Mouse (Mus musculus): ENCODE results near the gene Zfp750. TPM values are rescaled to one million over a fixed set of nuclear protein-coding genes. Genes with fewer than 3 reads are reported as not detected.

The Zfp750 gene
- polyA plus RNA-seq (2016; fragmentation: Nextera tagmentation; extraction: Ambion mirVana) = 2.3 and 2.6 TPM in 2 replicates

DNA sequence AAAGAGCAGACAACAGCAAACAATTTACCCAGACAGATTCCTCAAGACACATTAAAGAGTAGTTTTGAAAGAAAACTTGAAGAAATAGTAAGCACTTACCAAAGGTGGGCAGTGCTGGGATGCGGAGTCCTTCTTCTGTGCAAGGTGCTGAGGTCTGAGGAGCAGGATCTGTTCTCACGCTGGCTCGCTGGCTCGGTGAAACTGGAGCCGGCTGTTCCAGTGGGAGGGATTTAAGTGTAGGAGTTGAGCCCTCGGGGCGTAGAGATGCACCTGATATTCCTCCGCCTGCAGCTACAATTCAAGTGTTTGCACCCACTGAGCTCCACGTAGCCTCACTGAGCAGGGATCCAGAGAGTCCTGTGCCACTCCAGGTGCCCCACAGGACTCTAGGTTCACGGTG is at the start of gene Zfp750:
Gene Zfp750, minus strand, starts transcription at position 203 of the 400 bp plus-strand sequence.
- H3K4me2 ChIP-seq (replicated peaks) = no peak within 1 kb of the TSS
- no peaks in the 10 kb centered on the region for H3K36me3 ChIP-seq
- peak; percentile 35; the same call in 1 of the 2 replicates for ATAC-seq (ENCODE audit: insufficient number of reproducible peaks, insufficient read depth, low FRiP score, low TSS enrichment)
- no peak within 1 kb of the TSS for H3K9ac ChIP-seq
- 30% methylated on average over 10 of the region's 10 CpGs for WGBS
- H3K9me3 ChIP-seq = no peaks in the 10 kb centered on the region
- no peak within 1 kb of the TSS for H3K4me3 ChIP-seq
- no peak within 1 kb of the TSS for H3K27ac ChIP-seq
- no peaks in the 10 kb centered on the region for H3K27me3 ChIP-seq
- peaks cover 7% of the 10 kb centered on the region for H3K4me1 ChIP-seq

- H3K27me3 ChIP-seq = no peaks in the 10 kb centered on the region
- no peaks in the 10 kb centered on the region for H3K4me1 ChIP-seq
- no peaks in the 10 kb centered on the region for H3K36me3 ChIP-seq
- no peak for ATAC-seq (ENCODE audit: insufficient number of reproducible peaks, insufficient read depth, low FRiP score, low TSS enrichment)
- H3K9ac ChIP-seq = no peak overlapping the region
- H3K4me2 ChIP-seq (replicated peaks) = no peak overlapping the region
- H3K4me3 ChIP-seq = no peak overlapping the region
- 91% methylated on average over 4 of the region's 4 CpGs for WGBS
- H3K9me3 ChIP-seq = no peaks in the 10 kb centered on the region
- no peak overlapping the region for H3K27ac ChIP-seq
Measured at GRCm38 (mm10) chr11:121564265-121564664, 45.1 kb upstream of the Zfp750 start.

GRCm38 (mm10) chr11:121563312-121563711 is 44.2 kb upstream of the Zfp750 start:
- WGBS = 94% methylated on average over 5 of the region's 5 CpGs
- no peak overlapping the region for H3K4me3 ChIP-seq
- no peak overlapping the region for H3K27ac ChIP-seq
- H3K9me3 ChIP-seq = no peaks in the 10 kb centered on the region
- no peaks in the 10 kb centered on the region for H3K27me3 ChIP-seq
- no peak for ATAC-seq (ENCODE audit: insufficient number of reproducible peaks, insufficient read depth, low FRiP score, low TSS enrichment)
- no peak overlapping the region for H3K9ac ChIP-seq
- H3K36me3 ChIP-seq = no peaks in the 10 kb centered on the region
- no peak overlapping the region for H3K4me2 ChIP-seq (replicated peaks)
- H3K4me1 ChIP-seq = no peaks in the 10 kb centered on the region

GRCm38 (mm10) chr11:121560294-121560663 is 41.1 kb upstream of the Zfp750 start:
- Histone ChIP-seq H3K36me3 (0 out of 2 replicates have a peak, but pooled peaks cover 5% of the 10 kb centered on the region), H3K4me1 (no peaks in the 10 kb centered on the region), H3K4me2 (replicated peaks) (no peak overlapping the region), H3K9me3 (no peaks in the 10 kb centered on the region), H3K4me3 (no peak overlapping the region), H3K9ac (no peak overlapping the region), H3K27me3 (no peaks in the 10 kb centered on the region), H3K27ac (no peak overlapping the region)
- WGBS = 77% methylated on average over 7 of the region's 7 CpGs
- no peak for ATAC-seq (ENCODE audit: insufficient number of reproducible peaks, insufficient read depth, low FRiP score, low TSS enrichment)

DNA sequence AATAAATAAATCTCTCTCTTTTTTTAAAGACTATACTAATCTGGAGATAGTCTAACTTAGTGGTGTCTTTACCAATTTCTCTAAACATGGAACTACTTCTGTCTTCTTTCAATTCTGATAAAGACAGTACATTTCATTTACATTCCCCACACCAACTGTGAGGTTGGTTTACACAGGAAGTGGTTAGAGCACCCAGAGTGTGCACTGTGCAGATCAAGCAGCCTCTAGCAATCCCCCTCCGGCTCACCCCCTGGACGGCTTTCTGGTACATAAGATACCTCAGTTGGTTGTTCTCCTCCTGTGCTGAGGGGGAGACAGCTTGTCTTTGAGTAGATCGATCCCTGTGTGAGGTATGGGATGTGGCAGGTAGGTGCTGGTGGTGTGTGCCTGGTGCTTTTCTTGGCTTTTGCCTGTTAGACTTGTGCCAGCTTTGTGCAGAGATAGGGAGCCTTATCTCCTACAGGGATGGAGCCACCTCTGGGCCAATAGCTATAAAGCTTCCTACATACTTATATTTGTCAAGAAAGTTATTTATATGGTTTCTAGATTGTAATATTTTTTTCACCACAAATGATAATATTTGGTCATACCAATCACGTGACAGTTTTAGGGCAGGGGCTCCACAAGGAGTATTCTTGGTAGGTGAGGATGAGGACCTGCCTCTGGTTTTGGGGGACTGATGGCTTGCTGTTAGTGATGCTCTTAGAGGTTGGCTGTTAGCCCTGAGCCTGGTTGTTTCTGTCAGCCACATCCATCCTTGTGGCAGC is 40.6 kb upstream of the Zfp750 start:
- H3K4me2 ChIP-seq (replicated peaks) = no peak overlapping the region
- no peaks in the 10 kb centered on the region for H3K9me3 ChIP-seq
- no peak overlapping the region for H3K9ac ChIP-seq
- no peaks in the 10 kb centered on the region for H3K27me3 ChIP-seq
- no peak overlapping the region for H3K4me3 ChIP-seq
- H3K4me1 ChIP-seq = no peaks in the 10 kb centered on the region
- 0 out of 2 replicates have a peak, but pooled peaks cover 5% of the 10 kb centered on the region for H3K36me3 ChIP-seq
- WGBS = 87% methylated on average over 4 of the region's 4 CpGs
- ATAC-seq (ENCODE audit: insufficient number of reproducible peaks, insufficient read depth, low FRiP score, low TSS enrichment) = no peak
- H3K27ac ChIP-seq = no peak overlapping the region

GRCm38 (mm10) chr11:121558522-121558921 is 39.4 kb upstream of the Zfp750 start:
- Histone ChIP-seq H3K27ac (no peak overlapping the region), H3K36me3 (0 out of 2 replicates have a peak, but pooled peaks cover 5% of the 10 kb centered on the region), H3K9ac (no peak overlapping the region), H3K27me3 (no peaks in the 10 kb centered on the region), H3K4me2 (replicated peaks) (no peak overlapping the region), H3K4me1 (no peaks in the 10 kb centered on the region), H3K9me3 (no peaks in the 10 kb centered on the region), H3K4me3 (no peak overlapping the region)
- no peak for ATAC-seq (ENCODE audit: insufficient number of reproducible peaks, insufficient read depth, low FRiP score, low TSS enrichment)
- WGBS = 85% methylated on average over 3 of the region's 3 CpGs

GRCm38 (mm10) chr11:121557946-121558345 is 38.8 kb upstream of the Zfp750 start:
- Histone ChIP-seq H3K36me3 (0 out of 2 replicates have a peak, but pooled peaks cover 5% of the 10 kb centered on the region), H3K4me2 (replicated peaks) (no peak overlapping the region), H3K27me3 (no peaks in the 10 kb centered on the region), H3K9ac (no peak overlapping the region), H3K9me3 (no peaks in the 10 kb centered on the region), H3K4me3 (no peak overlapping the region), H3K4me1 (no peaks in the 10 kb centered on the region), H3K27ac (no peak overlapping the region)
- 98% methylated on average over 1 of the region's 1 CpGs for WGBS
- no peak for ATAC-seq (ENCODE audit: insufficient number of reproducible peaks, insufficient read depth, low FRiP score, low TSS enrichment)

GRCm38 (mm10) chr11:121556727-121557126 is 37.6 kb upstream of the Zfp750 start:
- Histone ChIP-seq H3K4me2 (replicated peaks) (no peak overlapping the region), H3K4me1 (peaks cover 4% of the 10 kb centered on the region; the same call in 1 of the 2 replicates), H3K9ac (no peak overlapping the region), H3K4me3 (no peak overlapping the region), H3K27me3 (no peaks in the 10 kb centered on the region), H3K9me3 (no peaks in the 10 kb centered on the region), H3K36me3 (0 out of 2 replicates have a peak, but pooled peaks cover 8% of the 10 kb centered on the region), H3K27ac (no peak overlapping the region)
- WGBS = 76% methylated on average over 1 of the region's 1 CpGs
- ATAC-seq (ENCODE audit: insufficient number of reproducible peaks, insufficient read depth, low FRiP score, low TSS enrichment) = no peak

GRCm38 (mm10) chr11:121553458-121553857 is 34.3 kb upstream of the Zfp750 start:
- Histone ChIP-seq H3K9ac (no peak overlapping the region), H3K27ac (no peak overlapping the region), H3K36me3 (0 out of 2 replicates have a peak, but pooled peaks cover 8% of the 10 kb centered on the region), H3K4me2 (replicated peaks) (no peak overlapping the region), H3K27me3 (no peaks in the 10 kb centered on the region), H3K9me3 (no peaks in the 10 kb centered on the region), H3K4me3 (no peak overlapping the region), H3K4me1 (peaks cover 20% of the 10 kb centered on the region)
- ATAC-seq (ENCODE audit: insufficient number of reproducible peaks, insufficient read depth, low FRiP score, low TSS enrichment) = no peak
- 89% methylated on average over 3 of the region's 3 CpGs for whole genome bisulfite sequencing

DNA sequence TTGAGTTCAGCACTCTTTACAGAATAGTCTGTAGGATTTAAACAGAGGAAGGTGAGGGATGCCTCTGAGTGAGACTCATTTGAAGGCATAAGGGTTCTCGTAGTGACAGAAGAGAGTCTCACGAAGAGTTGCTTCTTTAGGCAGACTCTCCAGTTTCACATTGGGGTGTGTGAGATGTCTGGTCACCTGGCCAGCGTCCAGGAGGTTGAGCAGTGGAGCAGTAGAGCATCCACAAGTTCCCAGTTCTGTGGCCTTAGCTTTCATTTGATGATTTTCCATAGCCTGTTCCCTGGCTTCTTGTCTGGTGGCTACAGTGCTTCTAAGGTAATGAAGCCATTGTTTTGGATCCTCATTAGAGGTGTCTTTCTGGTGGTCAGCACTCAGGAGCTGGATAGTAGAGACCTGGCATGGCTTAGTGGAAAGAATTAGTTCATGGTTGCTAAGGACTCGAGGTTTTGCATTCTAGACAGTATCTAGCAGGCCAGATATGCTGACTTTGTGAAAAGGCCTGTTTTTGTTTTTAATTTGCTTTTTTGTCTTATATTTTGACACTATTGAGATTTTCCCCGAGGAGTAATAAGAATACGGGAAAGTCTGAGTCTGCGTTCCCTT is 33.8 kb upstream of the Zfp750 start:
- Histone ChIP-seq H3K36me3 (0 out of 2 replicates have a peak, but pooled peaks cover 8% of the 10 kb centered on the region), H3K27me3 (no peaks in the 10 kb centered on the region), H3K4me3 (no peak overlapping the region), H3K9me3 (no peaks in the 10 kb centered on the region), H3K4me1 (peaks cover 20% of the 10 kb centered on the region), H3K4me2 (replicated peaks) (no peak overlapping the region), H3K27ac (no peak overlapping the region), H3K9ac (no peak overlapping the region)
- 91% methylated on average over 7 of the region's 7 CpGs for WGBS
- no peak for ATAC-seq (ENCODE audit: insufficient number of reproducible peaks, insufficient read depth, low FRiP score, low TSS enrichment)

GRCm38 (mm10) chr11:121552167-121552566 is 33.0 kb upstream of the Zfp750 start:
- no peak for ATAC-seq (ENCODE audit: insufficient number of reproducible peaks, insufficient read depth, low FRiP score, low TSS enrichment)
- no peaks in the 10 kb centered on the region for H3K27me3 ChIP-seq
- 80% methylated on average over 4 of the region's 4 CpGs for WGBS

More at GRCm38 (mm10) chr11:121552167-121552566, 33.0 kb upstream of the Zfp750 start:
- Histone ChIP-seq H3K36me3 (0 out of 2 replicates have a peak, but pooled peaks cover 4% of the 10 kb centered on the region), H3K4me3 (no peak overlapping the region), H3K4me1 (peaks cover 20% of the 10 kb centered on the region), H3K4me2 (replicated peaks) (no peak overlapping the region), H3K27ac (no peak overlapping the region), H3K9me3 (no peaks in the 10 kb centered on the region), H3K9ac (no peak overlapping the region)
